Mouse (Mus musculus) hindbrain, embryonic 16.5 days (tissue): ENCODE measurements around the gene Elmod3. TPM values are rescaled to one million over a fixed set of nuclear protein-coding genes. Genes with fewer than 3 reads are reported as not detected.

Experiments used
- ATAC-seq: fragments of 200-750 bp; cut with Nextera tagmentation; 2 replicates; pipeline ENCODE4 v1.8.0; 2017; ENCODE audit warnings: moderate TSS enrichment, moderate library complexity
- H3K27ac ChIP-seq: fragments of 300-500 bp; sonication (generic); 2 replicates; pipeline ENCODE4 v1.5.1; 2014; ENCODE audit warnings: low read depth, mild to moderate bottlenecking, control low read depth, low read length, moderate library complexity
- H3K27me3 ChIP-seq: fragments of 300-500 bp; sonication (generic); replicated peaks from 2 replicates; pipeline ENCODE4 v1.6.1; 2014; ENCODE audit warnings: low read length; ENCODE audit not compliant: control insufficient read depth, insufficient read depth
- H3K36me3 ChIP-seq: fragments of 300-500 bp; sonication (generic); 2 replicates; pipeline ENCODE4 v1.6.1; 2014; ENCODE audit warnings: mild to moderate bottlenecking, low read length, moderate library complexity, mixed read lengths; ENCODE audit not compliant: control insufficient read depth, insufficient read depth
- H3K4me1 ChIP-seq: fragments of 300-500 bp; sonication (generic); 2 replicates; pipeline ENCODE4 v1.6.1; 2014; ENCODE audit warnings: low read depth, low read length; ENCODE audit not compliant: control insufficient read depth, insufficient read depth
- H3K4me2 ChIP-seq: fragments of 300-500 bp; sonication (generic); 2 replicates; pipeline ENCODE4 v1.6.1; 2014; ENCODE audit warnings: mild to moderate bottlenecking, low read length, control low read depth, moderate library complexity
- H3K4me3 ChIP-seq: fragments of 300-500 bp; sonication (generic); 2 replicates; pipeline ENCODE4 v1.5.1; 2014; ENCODE audit warnings: mild to moderate bottlenecking, low read length, control low read depth, moderate library complexity
- H3K9ac ChIP-seq: fragments of 300-500 bp; sonication (generic); 2 replicates; pipeline ENCODE4 v1.6.1; 2014; ENCODE audit warnings: low read depth, mild to moderate bottlenecking, control low read depth, low read length, moderate library complexity
- H3K9me3 ChIP-seq: fragments of 300-500 bp; sonication (generic); 2 replicates; pipeline ENCODE4 v1.6.1; 2014; ENCODE audit warnings: mild to moderate bottlenecking, low read length, moderate library complexity; ENCODE audit not compliant: control insufficient read depth
- WGBS: fragments of 180-500 bp; shearing (Covaris S2); extraction: QIAGEN DNeasy Blood & Tissue Kit; methylation state at CpG from one replicate; pipeline ENCODE4 v1.1.7; 2014; 5-methylcytosine and 5-hydroxymethylcytosine counted together
- polyA plus RNA-seq: library from polyadenylated mRNA; unstranded; fragments of >200 nt; fragmentation: Nextera tagmentation; extraction: Ambion mirVana; gene quantifications from 2 replicates; pipeline ENCODE4 v1.2.1, GENCODE M21; 2015

Gene Elmod3
- polyA plus RNA-seq, 1 experiment from 2014 or later: 17.3 TPM

DNA sequence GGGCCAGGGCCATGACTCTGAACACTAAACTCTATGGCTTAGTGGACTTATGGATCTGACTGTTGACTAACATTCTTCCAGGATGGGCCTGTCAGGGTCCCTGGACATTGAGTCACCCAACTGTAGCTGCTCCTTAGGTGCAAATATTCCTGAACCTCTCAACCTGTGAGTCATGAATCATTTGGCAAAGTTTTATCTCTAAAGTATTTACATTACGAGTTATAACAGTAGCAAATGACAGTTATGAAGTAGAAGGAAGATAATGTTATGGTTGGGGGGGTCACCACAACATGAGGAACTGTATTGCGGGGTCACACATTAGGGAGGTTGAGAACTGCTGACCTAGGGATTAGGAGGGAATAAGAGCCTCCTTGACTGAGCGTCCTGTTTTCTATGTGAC is 50.4 kb downstream of the Elmod3 start:
- no peak overlapping the region for H3K4me2 ChIP-seq

DNA sequence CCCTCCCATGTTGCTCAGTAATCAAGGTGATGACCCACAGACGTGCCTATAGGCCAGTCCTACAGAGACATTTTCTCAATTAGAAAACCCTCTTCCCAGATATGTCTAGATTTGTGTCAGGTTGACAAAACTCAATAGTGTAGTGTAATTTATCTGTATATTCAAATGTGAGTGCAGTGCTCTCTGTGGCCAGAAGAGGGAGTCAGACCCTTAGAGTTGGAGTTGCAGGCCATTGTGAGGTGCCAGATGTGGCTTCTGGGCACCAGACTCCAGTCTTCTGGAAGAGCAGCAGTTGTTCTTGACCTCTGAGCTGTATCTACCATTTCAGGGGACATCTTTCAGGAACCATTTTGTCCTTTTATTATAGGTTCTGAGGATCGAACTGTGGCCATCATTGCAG is 51.1 kb downstream of the Elmod3 start:
- Histone ChIP-seq H3K27me3 (no peaks in the 10 kb centered on the region), H3K4me1 (no peaks in the 10 kb centered on the region), H3K36me3 (no peaks in the 10 kb centered on the region), H3K27ac (no peak overlapping the region), H3K9me3 (no peaks in the 10 kb centered on the region), H3K4me2 (no peak overlapping the region), H3K9ac (no peak overlapping the region), H3K4me3 (no peak overlapping the region)
- no peak for ATAC-seq
- 91% methylated on average over 2 of the region's 2 CpGs for WGBS

More for the DNA sequence above, 50.4 kb downstream of the Elmod3 start:
- ATAC-seq: no peak
- 91% methylated on average over 3 of the region's 3 CpGs for WGBS
- Histone ChIP-seq H3K36me3 (no peaks in the 10 kb centered on the region), H3K4me3 (no peak overlapping the region), H3K27me3 (no peaks in the 10 kb centered on the region), H3K9ac (no peak overlapping the region), H3K27ac (no peak overlapping the region), H3K4me1 (peaks cover 5% of the 10 kb centered on the region; the same call in 1 of the 2 replicates), H3K9me3 (no peaks in the 10 kb centered on the region)

DNA sequence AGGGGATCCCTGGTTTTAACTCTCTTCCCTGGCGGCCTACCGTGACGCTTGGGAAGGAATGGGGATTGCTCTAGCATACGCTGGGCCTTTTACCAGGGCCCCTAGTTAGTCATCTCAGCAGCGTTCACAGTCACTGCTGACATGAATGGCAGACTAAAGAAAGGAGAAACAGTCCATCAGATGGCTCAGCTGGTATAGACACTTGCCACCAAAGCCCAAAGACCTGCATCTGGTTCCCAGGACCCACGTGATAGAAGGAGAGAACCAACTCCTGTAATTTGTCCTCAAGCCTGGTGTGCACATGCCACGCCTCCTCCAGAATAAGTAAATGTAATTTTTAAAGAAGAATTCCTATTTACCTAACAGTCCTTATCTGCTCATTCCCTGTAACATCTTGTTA is 52.8 kb downstream of the Elmod3 start:
- ATAC-seq: no peak
- Histone ChIP-seq H3K27me3 (no peaks in the 10 kb centered on the region), H3K4me1 (no peaks in the 10 kb centered on the region), H3K4me2 (no peak overlapping the region), H3K9ac (no peak overlapping the region), H3K36me3 (no peaks in the 10 kb centered on the region), H3K27ac (no peak overlapping the region), H3K9me3 (no peaks in the 10 kb centered on the region), H3K4me3 (no peak overlapping the region)
- WGBS: 56% methylated on average over 7 of the region's 7 CpGs

DNA sequence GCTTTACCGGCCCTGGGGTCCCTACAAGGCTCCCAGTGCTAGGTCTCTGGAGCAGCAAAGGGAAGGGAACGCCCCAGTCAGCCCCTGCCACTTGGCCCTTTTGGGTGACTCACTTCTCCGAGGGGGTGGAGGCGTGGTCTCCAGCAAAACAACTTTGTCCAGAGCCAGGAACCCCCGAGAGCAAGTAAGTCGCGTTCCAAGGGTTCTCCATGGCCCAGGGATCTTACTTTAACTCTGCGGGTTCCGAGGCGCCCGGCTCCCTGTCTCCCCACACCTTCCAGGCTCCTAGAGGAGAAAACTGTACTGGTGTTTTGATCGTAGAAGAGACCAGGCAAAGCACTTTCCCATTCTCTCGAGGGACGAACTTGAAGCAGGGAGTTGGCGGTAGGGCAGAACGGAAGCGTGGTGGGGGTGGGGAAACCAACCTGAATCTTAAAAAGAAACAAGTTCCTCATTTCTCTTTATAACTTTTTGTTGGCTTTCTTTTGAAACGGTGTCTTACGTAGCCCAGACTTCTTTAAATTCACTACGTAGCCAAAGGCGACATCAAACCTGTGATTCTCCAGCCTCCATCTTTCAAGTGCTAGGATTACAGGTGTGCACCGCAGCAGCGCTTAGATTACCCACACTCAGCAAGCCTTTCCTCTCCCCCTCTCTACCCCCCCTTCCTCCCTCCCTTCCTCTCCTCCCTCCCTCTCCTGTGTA is 53.8 kb downstream of the Elmod3 start, which contains the start of gene Capg:
TSS of gene Capg (plus strand) at position 109 of the 705 bp plus-strand sequence.
- H3K9ac ChIP-seq: no peak within 1 kb of the TSS; the same call in 1 of the 2 replicates
- no peaks in the 10 kb centered on the region for H3K27me3 ChIP-seq
- H3K4me1 ChIP-seq: no peaks in the 10 kb centered on the region
- no peaks in the 10 kb centered on the region for H3K9me3 ChIP-seq
- WGBS: 18% methylated on average over 23 of the region's 23 CpGs
- no peak for ATAC-seq
- peak within 1 kb of the TSS; percentile 44 for H3K4me2 ChIP-seq
- H3K27ac ChIP-seq: no peak within 1 kb of the TSS
- H3K4me3 ChIP-seq: peak within 1 kb of the TSS; percentile 18
- no peaks in the 10 kb centered on the region for H3K36me3 ChIP-seq

DNA sequence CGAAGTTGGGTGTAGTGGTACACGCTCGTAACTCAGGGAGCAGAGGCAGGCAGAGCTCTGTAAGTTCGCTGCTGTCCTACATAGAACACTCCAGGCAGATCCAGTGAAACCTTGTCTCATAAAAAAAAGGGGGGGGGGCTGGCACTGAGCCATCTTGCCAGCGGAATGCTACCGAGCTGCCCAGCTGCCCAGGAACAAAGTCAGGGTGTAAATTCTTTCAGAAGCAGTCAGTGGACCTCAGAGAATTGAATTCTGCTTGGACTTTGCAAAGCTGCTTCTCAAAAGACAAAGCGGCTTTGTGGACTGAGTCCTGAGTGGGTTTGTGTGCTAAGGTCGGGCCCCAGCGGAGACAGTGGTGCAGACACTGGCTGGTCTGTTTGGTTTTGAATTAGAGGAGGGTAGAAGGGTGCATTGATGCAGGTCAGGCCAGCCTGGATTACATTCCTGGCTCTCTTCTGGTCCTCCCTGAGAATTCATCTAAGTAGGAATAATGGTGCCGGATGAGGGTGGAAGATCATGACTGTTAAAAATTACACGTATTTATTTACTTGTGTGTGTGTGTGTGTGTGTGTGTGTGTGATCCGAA is 54.9 kb downstream of the Elmod3 start:
- Histone ChIP-seq H3K27ac (no peak overlapping the region), H3K27me3 (no peaks in the 10 kb centered on the region), H3K4me3 (no peak overlapping the region), H3K36me3 (no peaks in the 10 kb centered on the region), H3K4me2 (no peak overlapping the region), H3K9me3 (no peaks in the 10 kb centered on the region), H3K9ac (no peak overlapping the region), H3K4me1 (peaks cover 2% of the 10 kb centered on the region)
- ATAC-seq: no peak
- 61% methylated on average over 12 of the region's 12 CpGs for WGBS

DNA sequence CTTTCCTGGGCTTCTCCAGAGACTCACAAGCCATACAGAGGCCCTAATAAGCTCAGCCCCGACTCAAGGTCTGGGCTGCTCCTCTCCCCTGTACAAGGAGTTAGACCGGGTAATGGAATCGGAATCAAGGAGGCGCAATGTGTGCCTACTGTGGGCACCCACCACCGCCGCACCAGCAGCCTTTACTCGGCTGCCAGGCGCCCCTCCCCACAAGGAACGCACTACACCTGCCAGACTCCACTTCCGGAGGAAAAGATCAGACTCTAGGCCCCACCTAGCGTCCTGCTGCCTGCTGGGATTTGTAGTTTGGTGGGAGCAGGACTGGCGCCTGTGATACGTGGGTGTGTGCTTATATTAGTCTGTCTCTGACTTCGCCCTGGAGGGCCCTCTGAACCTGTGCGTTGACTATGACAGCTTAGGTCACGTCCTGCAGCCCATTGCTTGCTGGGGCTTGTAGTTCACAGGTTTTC is 59.6 kb downstream of the Elmod3 start:
- 2% methylated on average over 14 of the region's 16 CpGs for WGBS
- H3K9me3 ChIP-seq: no peaks in the 10 kb centered on the region
- H3K27ac ChIP-seq: peak overlapping the region; percentile 66
- peaks cover 10% of the 10 kb centered on the region for H3K4me1 ChIP-seq
- peak; percentile 97 for ATAC-seq
- peak overlapping the region; percentile 76 for H3K4me2 ChIP-seq
- H3K9ac ChIP-seq: peak overlapping the region; percentile 74
- no peaks in the 10 kb centered on the region for H3K27me3 ChIP-seq
- peak overlapping the region; percentile 55 for H3K4me3 ChIP-seq
- no peaks in the 10 kb centered on the region for H3K36me3 ChIP-seq

DNA sequence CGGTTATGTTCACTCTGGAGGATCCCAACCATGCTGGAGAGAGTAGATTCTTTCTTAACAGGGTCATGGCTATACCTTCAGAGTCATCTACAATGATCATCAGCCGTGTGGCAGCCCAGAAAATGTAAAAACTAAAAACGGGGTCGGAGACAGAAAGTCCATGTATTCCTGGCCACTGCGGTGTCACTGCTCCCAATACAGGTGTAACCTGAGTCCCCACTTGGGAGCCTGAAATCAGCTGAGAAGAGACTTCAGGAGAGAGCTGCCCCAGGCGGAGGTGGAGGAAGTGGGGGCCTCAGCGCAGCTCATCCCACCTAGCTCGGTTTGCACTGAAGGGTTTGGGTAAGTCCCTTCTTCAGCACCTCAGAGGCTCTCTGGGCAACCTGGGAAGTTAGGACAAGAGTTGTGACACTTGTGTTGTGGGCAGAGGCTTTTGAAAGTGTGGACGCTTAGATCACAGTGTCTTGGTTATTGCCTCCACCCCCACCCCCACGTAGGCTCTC is 60.2 kb downstream of the Elmod3 start:
- 59% methylated on average over 10 of the region's 10 CpGs for WGBS
- Histone ChIP-seq H3K4me3 (peak overlapping the region; percentile 55), H3K27ac (peak overlapping the region; percentile 66; the same call in 1 of the 2 replicates), H3K27me3 (no peaks in the 10 kb centered on the region), H3K9me3 (no peaks in the 10 kb centered on the region), H3K9ac (peak overlapping the region; percentile 74), H3K4me1 (peaks cover 11% of the 10 kb centered on the region), H3K36me3 (no peaks in the 10 kb centered on the region), H3K4me2 (peak overlapping the region; percentile 76)
- peak; percentile 3; the same call in 1 of the 2 replicates for ATAC-seq

DNA sequence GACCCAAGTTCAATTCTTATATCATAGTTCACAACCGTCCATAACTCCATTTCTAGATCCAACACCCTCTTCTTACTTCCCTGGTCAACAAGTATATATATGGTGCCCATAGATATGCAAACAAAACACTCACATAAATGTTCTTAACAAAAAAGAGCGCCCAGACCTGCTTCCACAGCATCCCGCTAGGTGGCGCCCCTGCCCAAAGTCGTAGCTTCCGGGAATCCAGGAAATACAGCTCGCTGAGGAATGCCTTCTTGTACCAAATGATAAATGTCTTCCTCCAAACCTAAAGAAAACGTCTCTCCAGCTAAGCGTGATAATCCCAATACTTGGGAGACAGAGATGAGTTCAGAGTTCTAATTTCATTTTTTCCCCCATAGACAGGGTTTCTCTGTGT is 63.0 kb downstream of the Elmod3 start:
- WGBS: 5% methylated on average over 9 of the region's 9 CpGs
- peak overlapping the region; percentile 48; the same call in 1 of the 2 replicates for H3K27ac ChIP-seq
- no peaks in the 10 kb centered on the region for H3K36me3 ChIP-seq
- peak overlapping the region; percentile 52 for H3K4me2 ChIP-seq
- H3K4me3 ChIP-seq: peak overlapping the region; percentile 20; the same call in 1 of the 2 replicates
- peaks cover 17% of the 10 kb centered on the region for H3K4me1 ChIP-seq
- H3K27me3 ChIP-seq: no peaks in the 10 kb centered on the region
- H3K9ac ChIP-seq: peak overlapping the region; percentile 51
- H3K9me3 ChIP-seq: no peaks in the 10 kb centered on the region
- no peak for ATAC-seq
